Mouse (Mus musculus): Measurements from ENCODE around the gene Olfr1497. TPM values are rescaled to one million over a fixed set of nuclear protein-coding genes. Genes with fewer than 3 reads are reported as not detected.
"Not testable (repeated sequence)": the region's sequence is repeated elsewhere in the genome, so short reads cannot be mapped to it uniquely, and the experiment has no call there.

The Olfr1497 gene
- total and polyA plus RNA-seq, 3 experiments, result not detected

GRCm38 (mm10) chr19:13812823-13813222 lies 14.8 kb upstream of the Olfr1497 start (continued):
- no peak for TF ChIP-seq ELF1 (IDR thresholded peaks at IDR 0.05; ENCODE audit: low read depth, low read length)

GRCm38 (mm10) chr19:13805486-13805885 lies 7.5 kb upstream of the Olfr1497 start:
- H3K4me3 ChIP-seq (ENCODE audit: control insufficient read depth in 1 of 2, insufficient read depth in 1 of 2, low read depth in 2 of 2, low read length in 2 of 2); H3K36me3 ChIP-seq (ENCODE audit: control insufficient read depth in 1 of 2, insufficient read depth in 2 of 2, low read length in 2 of 2); H3K4me1 ChIP-seq (ENCODE audit: control insufficient read depth in 1 of 2, insufficient read depth in 2 of 2, low read length in 2 of 2); H3K9me3 ChIP-seq (replicated peaks; ENCODE audit: insufficient read depth, low read length); H3K9ac ChIP-seq (ENCODE audit: control insufficient read depth, low read depth, low read length, poor library complexity, severe bottlenecking); DNase-seq (ENCODE audit: low read depth, low spot score); H3K27me3 ChIP-seq (ENCODE audit: control insufficient read depth in 1 of 2, insufficient read depth in 2 of 2, low read length in 2 of 2); H3K79me2 ChIP-seq (ENCODE audit: control insufficient read depth, insufficient read depth, low read length, poor library complexity); H3K27ac ChIP-seq (ENCODE audit: control insufficient read depth, low read depth, low read length): not testable (repeated sequence)

GRCm38 (mm10) chr19:13777578-13777977 lies 20.4 kb downstream of the Olfr1497 start, which contains the start of gene Olfr1496:
Gene Olfr1496, plus strand, starts transcription at chr19:13777878.
- no peak for TF ChIP-seq NRF1 (IDR thresholded peaks at IDR 0.05; ENCODE audit: insufficient read depth, low read depth, low read length, poor library complexity, severe bottlenecking)
- TF ChIP-seq ETS1 (IDR thresholded peaks at IDR 0.05; ENCODE audit: low read depth, low read length), result no peak
- no peak for TF ChIP-seq MAZ (IDR thresholded peaks at IDR 0.05; ENCODE audit: low read depth, low read length)
- TF ChIP-seq EP300 (IDR thresholded peaks at IDR 0.05; ENCODE audit: low read depth in 1 of 2, low read length in 2 of 2), result no peak
- no peak for TF ChIP-seq MAX (IDR thresholded peaks at IDR 0.05; ENCODE audit: low read length)
- TF ChIP-seq KAT2A (conservative IDR thresholded peaks at IDR 0.05; ENCODE audit: low read depth, low read length), result no peak
- Histone ChIP-seq H3K36me3 (ENCODE audit: control insufficient read depth in 1 of 2, insufficient read depth in 2 of 2, low read length in 2 of 2) (no peaks in the 10 kb centered on the region), H3K4me1 (ENCODE audit: control insufficient read depth in 1 of 2, insufficient read depth in 2 of 2, low read length in 2 of 2) (no peaks in the 10 kb centered on the region), H3K4me3 (ENCODE audit: control insufficient read depth in 1 of 2, insufficient read depth in 1 of 2, low read depth in 2 of 2, low read length in 2 of 2) (no peak within 1 kb of the TSS), H3K9ac (ENCODE audit: control insufficient read depth, low read depth, low read length, poor library complexity, severe bottlenecking) (no peak within 1 kb of the TSS), H3K9me3 (replicated peaks; ENCODE audit: insufficient read depth, low read length) (no peaks in the 10 kb centered on the region), H3K27ac (ENCODE audit: control insufficient read depth, low read depth, low read length) (no peak within 1 kb of the TSS), H3K27me3 (ENCODE audit: control insufficient read depth in 1 of 2, insufficient read depth in 2 of 2, low read length in 2 of 2) (no peaks in the 10 kb centered on the region), H3K79me2 (ENCODE audit: control insufficient read depth, insufficient read depth, low read length, poor library complexity) (no peaks in the 10 kb centered on the region)
- DNase-seq (ENCODE audit: low read depth, low spot score), result no peak

- no peaks in the 10 kb centered on the region for H3K9me3 ChIP-seq (replicated peaks; ENCODE audit: insufficient read depth, low read length)
- TF ChIP-seq ZMIZ1 (IDR thresholded peaks at IDR 0.05; ENCODE audit: low read depth, low read length) (no peak), USF1 (IDR thresholded peaks at IDR 0.05; ENCODE audit: low read depth, low read length) (no peak), ZC3H11A (IDR thresholded peaks at IDR 0.05; ENCODE audit: low read depth, low read length) (no peak), E2F4 (IDR thresholded peaks at IDR 0.05; ENCODE audit: borderline replicate concordance, low read depth, low read length) (no peak), MYB (IDR thresholded peaks at IDR 0.05; ENCODE audit: low read depth, low read length) (no peak), MEF2A (IDR thresholded peaks at IDR 0.05; ENCODE audit: extremely low read depth, insufficient replicate concordance, low read depth, low read length, poor library complexity, severe bottlenecking) (no peak), MXI1 (IDR thresholded peaks at IDR 0.05; ENCODE audit: low read depth, low read length) (no peak), CTCF (IDR thresholded peaks at IDR 0.05 in 2 of 3, conservative IDR thresholded peaks at IDR 0.05 in 1 of 3; ENCODE audit: control insufficient read depth in 1 of 3, insufficient read depth in 1 of 3, low read depth in 2 of 3, low read length in 3 of 3, poor library complexity in 1 of 3, severe bottlenecking in 1 of 3) (no peak), NRF1 (IDR thresholded peaks at IDR 0.05; ENCODE audit: insufficient read depth, low read depth, low read length, poor library complexity, severe bottlenecking) (no peak), MAFK (IDR thresholded peaks at IDR 0.05; ENCODE audit: borderline replicate concordance, low read depth, low read length) (no peak)
- H3K4me1 ChIP-seq (ENCODE audit: control insufficient read depth in 1 of 2, insufficient read depth in 2 of 2, low read length in 2 of 2), result no peaks in the 10 kb centered on the region
- H3K9ac ChIP-seq (ENCODE audit: control insufficient read depth, low read depth, low read length, poor library complexity, severe bottlenecking), result no peak overlapping the region
- no peaks in the 10 kb centered on the region for H3K27me3 ChIP-seq (ENCODE audit: control insufficient read depth in 1 of 2, insufficient read depth in 2 of 2, low read length in 2 of 2)
- H3K27ac ChIP-seq (ENCODE audit: control insufficient read depth, low read depth, low read length), result no peak overlapping the region
- H3K36me3 ChIP-seq (ENCODE audit: control insufficient read depth in 1 of 2, insufficient read depth in 2 of 2, low read length in 2 of 2), result no peaks in the 10 kb centered on the region
- no peaks in the 10 kb centered on the region for H3K79me2 ChIP-seq (ENCODE audit: control insufficient read depth, insufficient read depth, low read length, poor library complexity)
- no peak for DNase-seq (ENCODE audit: low read depth, low spot score)
- no peak overlapping the region for H3K4me3 ChIP-seq (ENCODE audit: control insufficient read depth in 1 of 2, insufficient read depth in 1 of 2, low read depth in 2 of 2, low read length in 2 of 2)
These were observed 29.3 kb downstream of the Olfr1497 start for GRCm38 (mm10) chr19:13768565-13769276.

Measured in MEL (cell line).